Mouse (Mus musculus) kidney, adult 2 months (tissue): Measurements from ENCODE around the gene Slc25a45. TPM values are rescaled to one million over a fixed set of nuclear protein-coding genes. Genes with fewer than 3 reads are reported as not detected.

ENCODE experiments used
- DNase-seq: peaks from one replicate; pipeline ENCODE4 v3.0.0; 2021
- H3K27ac ChIP-seq: fragments of 200-500 bp; 2 replicates; pipeline ENCODE4 v1.5.1; 2012; ENCODE audit warnings: low read depth, low read length, control low read depth, inconsistent platforms; ENCODE audit not compliant: insufficient read depth
- H3K27me3 ChIP-seq: fragments of 200-500 bp; replicated peaks from 2 replicates; pipeline ENCODE4 v1.6.1; 2012; ENCODE audit warnings: mild to moderate bottlenecking, moderate library complexity, low read length, inconsistent platforms; ENCODE audit not compliant: control insufficient read depth, insufficient read depth
- H3K36me3 ChIP-seq: fragments of 200-500 bp; 2 replicates; pipeline ENCODE4 v1.6.1; 2012; ENCODE audit warnings: mild to moderate bottlenecking, moderate library complexity, low read length, inconsistent platforms; ENCODE audit not compliant: control insufficient read depth, insufficient read depth
- H3K4me1 ChIP-seq: fragments of 200-500 bp; 2 replicates; pipeline ENCODE4 v1.6.1; 2011; ENCODE audit warnings: low read length; ENCODE audit not compliant: control insufficient read depth, insufficient read depth
- H3K4me3 ChIP-seq: fragments of 200-500 bp; 2 replicates; pipeline ENCODE4 v1.5.1; 2011; ENCODE audit warnings: mild to moderate bottlenecking, low read depth, low read length, control low read depth; ENCODE audit not compliant: insufficient read depth
- CTCF ChIP-seq: fragments of 200-500 bp; conservative IDR thresholded peaks from 2 replicates; pipeline ENCODE4 v1.5.1; 2011; ENCODE audit warnings: low read depth, mild to moderate bottlenecking, control low read depth, low read length, moderate library complexity, mixed read lengths; ENCODE audit not compliant: insufficient read depth, insufficient read length
- POLR2A ChIP-seq: fragments of 200-500 bp; IDR thresholded peaks from one replicate; pipeline ENCODE4 v1.6.1; 2011; ENCODE audit warnings: low read depth, low read length, control low read depth
- WGBS: fragments of 180-500 bp; shearing (Covaris S2); methylation state at CpG from one replicate; pipeline ENCODE4 v1.1.7; 2018; 5-methylcytosine and 5-hydroxymethylcytosine counted together
- polyA plus RNA-seq: library from polyadenylated mRNA; depleted of rRNA; stranded (reverse); fragments of >200 nt; gene quantifications from 2 replicates; pipeline ENCODE4 v1.2.3, GENCODE M21; 2012

Gene Slc25a45
- polyA plus RNA-seq, 1 experiment: 52.7 TPM

DNA sequence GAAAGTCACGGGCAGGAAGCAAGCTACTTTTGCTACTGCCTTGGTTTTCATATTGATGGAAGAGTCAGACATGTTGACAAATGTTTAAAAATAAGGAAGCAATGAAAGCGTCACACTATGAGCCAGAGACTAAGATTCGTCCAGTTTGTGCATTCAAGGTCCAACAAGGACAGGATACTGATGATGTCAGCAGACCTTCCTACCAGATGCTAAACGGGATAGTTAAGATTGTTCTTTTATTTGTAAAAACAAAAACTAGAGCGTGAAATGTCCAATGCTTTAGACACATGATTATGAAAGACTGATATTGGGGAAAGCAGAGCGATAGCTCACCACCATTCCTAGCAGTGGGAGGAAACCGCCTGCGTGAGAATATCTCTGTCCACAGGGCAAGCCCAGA, 40.0 kb upstream of the Slc25a45 start:
- TF ChIP-seq CTCF (no peak), POLR2A (no peak)
- WGBS: 12% methylated on average over 8 of the region's 8 CpGs

DNA sequence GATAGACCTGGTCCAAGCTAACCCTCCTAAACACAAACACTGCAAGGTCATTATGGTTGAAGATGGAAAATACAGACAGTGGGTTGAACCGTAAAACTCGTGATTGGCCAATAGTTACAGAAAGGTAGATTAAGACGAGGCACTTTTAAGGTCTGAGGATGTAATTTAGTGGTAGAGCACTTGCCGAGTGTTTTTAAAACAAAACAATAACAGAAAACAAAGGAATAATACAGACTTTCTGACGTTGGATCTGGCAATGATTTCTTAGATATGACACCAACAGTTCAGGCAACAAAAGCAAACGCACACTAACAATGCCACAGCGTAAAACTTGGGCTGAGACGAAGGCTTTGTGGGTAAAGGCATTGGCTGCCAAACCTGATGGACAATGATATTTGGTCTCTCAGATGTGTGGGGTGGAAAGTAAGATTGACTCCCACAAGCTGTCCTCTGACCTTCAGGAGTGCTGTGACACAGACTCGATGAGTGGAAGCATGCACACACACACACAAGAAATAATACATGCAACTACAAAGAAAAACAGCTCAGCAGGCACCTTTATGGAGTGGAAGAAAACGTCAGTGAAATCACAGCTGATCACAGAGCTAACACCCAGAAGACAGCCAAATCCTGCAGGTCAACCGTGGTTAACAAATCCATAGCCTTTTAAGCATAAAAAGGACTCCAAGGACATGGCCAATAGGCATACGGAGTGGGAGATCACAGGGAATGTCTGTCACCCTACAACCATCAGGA, 39.3 kb upstream of the Slc25a45 start:
- DNase-seq: peak; percentile 45
- no peaks in the 10 kb centered on the region for H3K27me3 ChIP-seq
- H3K36me3 ChIP-seq: peaks cover 3% of the 10 kb centered on the region
- peak overlapping the region; percentile 87 for H3K27ac ChIP-seq
- no peak for TF ChIP-seq POLR2A
- TF ChIP-seq CTCF: no peak
- H3K4me3 ChIP-seq: 0 out of 2 replicates have a peak overlapping the region, but pooled peaks have one; percentile 4
- WGBS: 31% methylated on average over 12 of the region's 12 CpGs
- H3K4me1 ChIP-seq: peaks cover 38% of the 10 kb centered on the region

More for the DNA sequence above, 40.0 kb upstream of the Slc25a45 start:
- Histone ChIP-seq H3K27me3 (no peaks in the 10 kb centered on the region), H3K4me1 (peaks cover 38% of the 10 kb centered on the region), H3K4me3 (no peak overlapping the region), H3K27ac (peak overlapping the region; percentile 87), H3K36me3 (no peaks in the 10 kb centered on the region; the same call in 1 of the 2 replicates)
- peak; percentile 49 for DNase-seq

DNA sequence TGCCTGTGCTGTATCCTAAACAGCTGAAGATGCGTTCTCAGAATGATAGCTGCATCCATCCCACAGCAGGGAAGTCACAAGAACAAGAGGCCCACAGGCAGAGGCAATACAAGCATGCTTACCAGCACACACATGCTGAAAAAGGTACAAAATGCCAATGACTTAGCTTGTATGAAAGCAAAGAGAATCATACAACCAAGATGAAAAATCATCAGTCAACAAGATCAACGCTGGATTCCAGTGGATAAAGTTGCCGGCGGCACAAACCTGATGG, 38.8 kb upstream of the Slc25a45 start:
- Histone ChIP-seq H3K36me3 (peaks cover 7% of the 10 kb centered on the region), H3K27me3 (no peaks in the 10 kb centered on the region), H3K4me3 (0 out of 2 replicates have a peak overlapping the region, but pooled peaks have one; percentile 4), H3K27ac (peak overlapping the region; percentile 87), H3K4me1 (peaks cover 33% of the 10 kb centered on the region)
- no peak for DNase-seq
- 54% methylated on average over 4 of the region's 4 CpGs for WGBS
- TF ChIP-seq CTCF (peak; percentile 23; the same call in 1 of the 2 replicates), POLR2A (no peak)

DNA sequence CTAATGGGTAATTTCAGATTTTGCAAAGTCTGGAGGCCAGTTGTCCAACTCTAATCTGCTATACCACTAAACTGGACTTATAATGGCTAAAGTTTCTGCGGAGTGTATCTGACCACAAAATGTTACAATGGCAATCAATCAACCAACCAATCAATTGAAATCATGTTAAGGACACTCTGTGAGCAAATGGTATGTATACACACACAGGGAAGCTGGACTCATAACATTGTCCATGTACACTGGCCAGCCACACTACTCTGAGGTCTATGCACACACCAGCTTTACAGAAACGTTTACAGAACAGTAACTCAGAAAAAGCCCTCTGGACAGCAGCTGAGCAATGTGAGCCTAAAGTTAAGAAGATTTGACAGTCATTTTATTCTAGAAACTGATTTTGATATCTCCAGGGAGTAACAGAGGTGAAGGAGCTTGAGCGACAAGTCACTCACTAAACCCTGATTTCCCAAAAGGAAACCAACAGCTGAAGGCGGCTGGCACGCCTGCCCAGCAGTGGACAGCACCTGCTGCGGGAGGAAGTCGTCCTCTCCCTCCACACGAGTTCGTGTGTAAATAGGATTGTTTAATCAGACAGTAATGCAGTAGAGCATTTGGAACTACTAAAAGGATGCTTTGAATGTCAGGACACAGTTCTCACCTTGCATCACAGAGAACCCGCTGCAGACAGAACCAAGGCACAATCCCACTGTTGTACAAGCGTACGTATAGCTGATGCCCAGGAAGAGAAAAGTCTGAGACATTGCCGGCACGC, 38.1 kb upstream of the Slc25a45 start:
- Histone ChIP-seq H3K27me3 (no peaks in the 10 kb centered on the region), H3K36me3 (peaks cover 11% of the 10 kb centered on the region), H3K4me1 (peaks cover 33% of the 10 kb centered on the region), H3K27ac (peak overlapping the region; percentile 68), H3K4me3 (peak overlapping the region; percentile 15; the same call in 1 of the 2 replicates)
- peak; percentile 57 for DNase-seq
- TF ChIP-seq CTCF (no peak), POLR2A (peak; percentile 90)
- WGBS: 37% methylated on average over 14 of the region's 14 CpGs

DNA sequence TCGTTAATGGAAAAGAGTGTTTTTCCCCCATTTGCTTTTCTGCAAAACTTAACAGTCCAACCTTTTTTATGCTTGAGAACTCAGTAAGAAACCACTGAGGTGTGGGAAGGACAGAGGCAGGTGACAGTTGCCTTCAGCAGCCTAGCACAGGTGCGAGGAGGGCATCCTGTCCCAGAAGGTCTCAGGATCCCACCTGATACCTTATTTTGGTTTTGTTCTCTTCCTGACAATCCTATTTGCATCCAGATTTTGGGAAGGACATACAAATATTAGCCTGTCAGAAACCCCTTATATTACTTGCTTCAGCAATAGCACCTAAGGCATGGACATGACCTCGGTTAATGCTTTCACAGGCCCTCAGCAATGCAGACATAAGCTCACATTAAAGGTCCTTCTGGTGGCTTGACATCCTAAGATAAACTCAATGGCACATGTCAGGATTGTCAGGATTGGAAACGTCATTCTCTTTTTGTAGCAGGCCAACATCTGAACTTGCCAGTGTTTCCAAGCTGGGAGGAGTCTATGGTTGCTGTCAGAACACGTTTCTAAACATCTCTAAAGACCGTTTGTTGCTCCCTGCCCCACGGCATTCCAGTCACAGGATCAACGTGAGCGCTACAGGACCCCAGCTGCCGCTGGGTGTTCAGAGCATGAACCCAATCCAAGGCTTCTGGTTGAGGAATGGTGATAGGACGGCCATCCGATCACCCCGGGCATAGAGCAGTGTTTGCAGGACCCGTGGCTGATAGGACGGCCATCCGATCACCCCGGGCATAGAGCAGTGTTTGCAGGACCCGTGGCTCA, 37.3 kb upstream of the Slc25a45 start:
- no peaks in the 10 kb centered on the region for H3K27me3 ChIP-seq
- H3K4me1 ChIP-seq: peaks cover 32% of the 10 kb centered on the region
- TF ChIP-seq CTCF: no peak
- TF ChIP-seq POLR2A: peak; percentile 90
- H3K4me3 ChIP-seq: peak overlapping the region; percentile 49
- H3K36me3 ChIP-seq: peaks cover 11% of the 10 kb centered on the region
- DNase-seq: peak; percentile 67
- H3K27ac ChIP-seq: peak overlapping the region; percentile 68
- 27% methylated on average over 18 of the region's 18 CpGs for WGBS

DNA sequence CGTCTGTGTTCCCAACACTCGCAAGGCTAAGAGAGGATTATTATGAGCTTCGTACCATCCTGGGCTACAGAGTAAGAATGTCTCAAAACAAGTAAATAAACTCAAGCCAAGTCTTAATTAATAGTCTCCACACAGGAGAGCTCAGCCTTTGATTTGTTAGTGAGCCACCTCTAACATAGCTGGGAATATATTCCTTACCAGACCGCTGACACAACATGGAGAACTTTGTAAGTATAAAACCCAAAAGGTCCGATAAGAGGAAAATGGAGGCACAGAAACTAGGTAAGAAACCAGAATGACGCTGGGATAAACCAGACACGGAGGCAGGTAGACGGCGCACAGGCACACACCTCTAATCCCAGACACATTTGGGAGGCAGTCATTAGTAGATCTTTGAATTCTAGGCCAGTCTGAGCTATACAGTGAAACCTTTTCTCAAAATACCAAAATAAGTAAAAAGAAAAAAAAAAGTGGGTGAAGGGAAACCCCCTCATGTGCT, 36.7 kb upstream of the Slc25a45 start:
- peaks cover 26% of the 10 kb centered on the region; the same call in 1 of the 2 replicates for H3K4me1 ChIP-seq

More for the DNA sequence above, 36.7 kb upstream of the Slc25a45 start:
- peak overlapping the region; percentile 49 for H3K4me3 ChIP-seq
- H3K27ac ChIP-seq: peak overlapping the region; percentile 68
- DNase-seq: no peak
- TF ChIP-seq CTCF (no peak), POLR2A (no peak)
- H3K27me3 ChIP-seq: no peaks in the 10 kb centered on the region
- H3K36me3 ChIP-seq: peaks cover 11% of the 10 kb centered on the region
- WGBS: 38% methylated on average over 9 of the region's 9 CpGs
